Mouse (Mus musculus): ENCODE data around the gene Rom1.

GRCm38 (mm10) chr19:8966590-8967372 lies 37.6 kb upstream of the Rom1 start, which contains the start of gene Eef1g:
- TF ChIP-seq CTCF (conservative IDR thresholded peaks at IDR 0.05; ENCODE audit: low read length) (no peak), POU5F1 (IDR thresholded peaks at IDR 0.05; ENCODE audit: borderline replicate concordance, low read length) (no peak)
